Mouse (Mus musculus) heart, embryonic 12.5 days (tissue): Measurements from ENCODE around the gene Rbms3. TPM values are rescaled to one million over a fixed set of nuclear protein-coding genes. Genes with fewer than 3 reads are reported as not detected.

Experiments used
- ATAC-seq: fragments of 200-750 bp; cut with Nextera tagmentation; 2 replicates; pipeline ENCODE4 v1.8.0; 2017; ENCODE audit warnings: moderate TSS enrichment, moderate library complexity; ENCODE audit not compliant: insufficient number of reproducible peaks, low FRiP score
- H3K27ac ChIP-seq: fragments of 300-500 bp; sonication (generic); 2 replicates; pipeline ENCODE4 v1.5.1; 2016; ENCODE audit warnings: mild to moderate bottlenecking, moderate library complexity; ENCODE audit not compliant: poor library complexity, severe bottlenecking
- H3K27me3 ChIP-seq: fragments of 300-500 bp; sonication (generic); replicated peaks from 2 replicates; pipeline ENCODE4 v1.6.1; 2016; ENCODE audit warnings: mild to moderate bottlenecking, moderate library complexity
- H3K36me3 ChIP-seq: fragments of 300-500 bp; sonication (generic); 2 replicates; pipeline ENCODE4 v1.6.1; 2016; ENCODE audit warnings: mild to moderate bottlenecking, moderate library complexity
- H3K4me1 ChIP-seq: fragments of 300-500 bp; sonication (generic); replicated peaks from 2 replicates; pipeline ENCODE4 v1.6.1; 2016; ENCODE audit warnings: mild to moderate bottlenecking
- H3K4me2 ChIP-seq: fragments of 300-500 bp; sonication (generic); 2 replicates; pipeline ENCODE4 v1.6.1; 2016; ENCODE audit warnings: mild to moderate bottlenecking, moderate library complexity
- H3K4me3 ChIP-seq: fragments of 300-500 bp; sonication (generic); 2 replicates; pipeline ENCODE4 v1.5.1; 2016; ENCODE audit warnings: mild to moderate bottlenecking
- H3K9ac ChIP-seq: fragments of 300-500 bp; sonication (generic); 2 replicates; pipeline ENCODE4 v1.6.1; 2016; ENCODE audit warnings: mild to moderate bottlenecking, moderate library complexity
- H3K9me3 ChIP-seq: fragments of 300-500 bp; sonication (generic); replicated peaks from 2 replicates; pipeline ENCODE4 v1.6.1; 2016; ENCODE audit warnings: mild to moderate bottlenecking, moderate library complexity
- WGBS: fragments of 180-500 bp; shearing (Covaris S2); methylation state at CpG from one replicate; pipeline ENCODE4 v1.1.7; 2016; 5-methylcytosine and 5-hydroxymethylcytosine counted together
- polyA plus RNA-seq: library from polyadenylated mRNA; unstranded; fragments of >200 nt; fragmentation: Nextera tagmentation; extraction: Ambion mirVana; gene quantifications from 2 replicates; pipeline ENCODE4 v1.2.1, GENCODE M21; 2016

Rbms3 gene
- polyA plus RNA-seq, 1 experiment from 2014 or later = 42.2 TPM

DNA sequence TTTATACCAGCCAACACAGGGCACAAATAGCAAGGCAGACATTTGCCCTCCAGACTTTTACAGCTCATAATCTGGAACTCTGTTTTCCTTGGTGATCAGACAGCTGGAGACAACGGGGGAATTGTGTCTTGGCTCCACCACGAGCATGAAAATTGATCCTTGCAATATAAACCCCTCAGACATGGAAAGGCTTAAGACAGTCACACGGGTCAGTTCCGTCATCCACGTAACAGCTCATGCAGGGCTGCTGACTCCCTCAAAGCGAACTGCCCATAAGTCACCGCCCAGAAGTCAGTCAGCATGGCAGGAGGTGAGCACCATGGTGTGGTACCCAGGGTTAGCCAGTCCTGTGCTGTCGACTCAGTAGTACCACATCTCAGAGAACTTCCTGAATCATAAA is 794.8 kb downstream of the Rbms3 start:
- Histone ChIP-seq H3K9me3 (no peaks in the 10 kb centered on the region), H3K27ac (no peak overlapping the region), H3K4me1 (peaks cover 10% of the 10 kb centered on the region; the same call in 1 of the 2 replicates), H3K36me3 (no peaks in the 10 kb centered on the region), H3K27me3 (no peaks in the 10 kb centered on the region), H3K4me3 (no peak overlapping the region), H3K4me2 (no peak overlapping the region), H3K9ac (no peak overlapping the region)
- ATAC-seq = no peak
- 66% methylated on average over 8 of the region's 8 CpGs for WGBS

DNA sequence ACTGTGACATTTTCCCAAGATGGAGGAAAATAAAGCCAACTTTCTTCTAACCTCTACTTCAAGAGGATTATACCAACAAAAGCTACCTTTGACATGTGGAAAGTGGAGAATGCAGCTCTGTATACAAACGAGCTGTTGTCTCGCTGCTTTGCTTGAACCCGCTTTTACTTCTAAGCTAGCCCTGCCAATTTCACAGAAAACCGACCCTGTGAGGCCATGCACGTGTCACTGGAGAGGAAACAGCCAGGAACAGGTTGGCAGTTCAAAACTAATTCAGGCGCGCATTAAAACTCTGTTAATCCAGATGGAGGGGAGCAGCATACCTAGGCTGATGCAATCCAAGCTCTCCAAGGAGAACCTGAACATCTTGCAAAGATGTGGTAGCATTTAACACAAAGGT is 796.0 kb downstream of the Rbms3 start:
- Histone ChIP-seq H3K4me3 (no peak overlapping the region), H3K9ac (no peak overlapping the region), H3K36me3 (no peaks in the 10 kb centered on the region), H3K4me2 (no peak overlapping the region), H3K27me3 (no peaks in the 10 kb centered on the region), H3K27ac (no peak overlapping the region), H3K9me3 (no peaks in the 10 kb centered on the region), H3K4me1 (peaks cover 13% of the 10 kb centered on the region; the same call in 1 of the 2 replicates)
- no peak for ATAC-seq
- WGBS = 80% methylated on average over 7 of the region's 7 CpGs

DNA sequence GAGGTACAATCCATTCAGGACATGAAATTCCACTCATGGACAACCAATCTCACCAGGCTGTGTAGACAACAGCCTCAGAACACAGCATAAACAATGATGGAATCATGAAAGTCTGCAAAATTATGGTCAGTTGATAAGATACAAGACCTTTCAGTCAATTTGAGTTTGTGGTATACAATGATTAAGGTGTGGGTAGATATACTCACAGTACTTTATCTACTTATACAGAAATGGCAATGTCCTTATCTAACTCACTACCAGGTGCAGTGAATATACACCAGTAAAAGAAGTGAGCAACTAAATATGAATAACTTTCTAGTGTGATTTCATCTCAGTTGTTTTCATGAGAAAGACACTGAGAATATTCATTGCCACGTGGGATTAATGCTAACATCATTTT is 796.9 kb downstream of the Rbms3 start:
- Histone ChIP-seq H3K4me2 (no peak overlapping the region), H3K9me3 (no peaks in the 10 kb centered on the region)

GRCm38 (mm10) chr9:116831386-116831785 is 798.3 kb downstream of the Rbms3 start:
- Histone ChIP-seq H3K4me3 (no peak overlapping the region), H3K9ac (no peak overlapping the region), H3K27ac (no peak overlapping the region), H3K27me3 (no peaks in the 10 kb centered on the region), H3K36me3 (no peaks in the 10 kb centered on the region), H3K4me1 (peaks cover 13% of the 10 kb centered on the region; the same call in 1 of the 2 replicates), H3K9me3 (no peaks in the 10 kb centered on the region), H3K4me2 (no peak overlapping the region)
- peak; percentile 29; the same call in 1 of the 2 replicates for ATAC-seq
- WGBS = 51% methylated on average over 5 of the region's 5 CpGs

More for the DNA sequence above, 796.9 kb downstream of the Rbms3 start:
- WGBS = 64% methylated on average over 1 of the region's 1 CpGs
- ATAC-seq = no peak
- Histone ChIP-seq H3K4me1 (peaks cover 13% of the 10 kb centered on the region; the same call in 1 of the 2 replicates), H3K9ac (no peak overlapping the region), H3K27ac (no peak overlapping the region), H3K4me3 (no peak overlapping the region), H3K36me3 (no peaks in the 10 kb centered on the region), H3K27me3 (no peaks in the 10 kb centered on the region)

DNA sequence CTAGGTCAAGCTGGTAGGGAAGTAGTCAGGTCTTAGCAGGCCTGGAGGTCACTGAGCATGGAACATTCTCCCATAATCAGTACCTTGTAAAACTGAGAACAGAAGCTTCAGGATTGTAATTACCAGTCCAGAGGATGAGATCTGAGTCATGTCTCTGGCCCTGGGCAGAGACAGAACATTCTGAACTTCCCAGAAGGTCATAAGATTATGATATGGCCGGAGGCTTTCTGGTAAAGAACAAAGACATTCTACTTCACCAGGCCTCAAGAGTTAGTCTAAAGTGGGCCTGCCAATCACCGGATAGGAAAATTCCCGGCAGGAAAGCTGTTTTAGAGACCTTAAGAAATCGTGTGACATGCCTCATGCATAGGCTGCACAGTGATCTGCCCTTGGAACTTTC is 799.8 kb downstream of the Rbms3 start:
- Histone ChIP-seq H3K4me3 (no peak overlapping the region), H3K27me3 (no peaks in the 10 kb centered on the region), H3K9me3 (no peaks in the 10 kb centered on the region), H3K4me2 (no peak overlapping the region), H3K9ac (no peak overlapping the region), H3K36me3 (no peaks in the 10 kb centered on the region), H3K27ac (no peak overlapping the region), H3K4me1 (peaks cover 13% of the 10 kb centered on the region; the same call in 1 of the 2 replicates)
- no peak for ATAC-seq
- 53% methylated on average over 4 of the region's 4 CpGs for WGBS

DNA sequence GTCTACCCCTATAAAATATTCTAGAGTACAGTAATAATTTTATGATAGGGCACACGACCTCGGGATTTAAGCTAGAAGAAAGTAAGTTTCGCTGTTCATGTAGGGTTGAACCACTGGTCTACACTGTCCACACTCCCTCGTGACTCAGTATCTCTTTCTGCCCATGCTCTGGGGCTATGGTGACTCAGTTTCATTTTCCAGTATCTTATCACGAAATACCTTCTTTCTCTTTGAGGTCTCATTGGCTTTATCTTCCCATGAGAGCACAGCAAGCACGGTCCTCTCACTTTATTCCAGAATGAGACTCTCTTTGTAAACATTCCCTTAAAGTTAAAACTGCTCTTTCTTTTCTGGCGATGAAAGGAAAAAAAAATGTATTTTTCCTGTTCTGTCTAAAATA is 808.1 kb downstream of the Rbms3 start:
- WGBS = 75% methylated on average over 7 of the region's 7 CpGs
- no peak for ATAC-seq
- no peaks in the 10 kb centered on the region for H3K27me3 ChIP-seq
- no peak overlapping the region for H3K4me2 ChIP-seq
- no peak overlapping the region for H3K27ac ChIP-seq
- H3K9me3 ChIP-seq = no peaks in the 10 kb centered on the region
- no peak overlapping the region for H3K9ac ChIP-seq
- no peaks in the 10 kb centered on the region for H3K4me1 ChIP-seq
- H3K36me3 ChIP-seq = peaks cover 8% of the 10 kb centered on the region; the same call in 1 of the 2 replicates
- H3K4me3 ChIP-seq = no peak overlapping the region

GRCm38 (mm10) chr9:116817196-116817595 is 812.5 kb downstream of the Rbms3 start:
- H3K9ac ChIP-seq = no peak overlapping the region
- H3K4me2 ChIP-seq = no peak overlapping the region
- no peak overlapping the region for H3K4me3 ChIP-seq
- peaks cover 6% of the 10 kb centered on the region; the same call in 1 of the 2 replicates for H3K4me1 ChIP-seq
- H3K36me3 ChIP-seq = peaks cover 9% of the 10 kb centered on the region; the same call in 1 of the 2 replicates
- H3K9me3 ChIP-seq = no peaks in the 10 kb centered on the region
- no peak for ATAC-seq
- H3K27ac ChIP-seq = no peak overlapping the region
- H3K27me3 ChIP-seq = no peaks in the 10 kb centered on the region
- WGBS = 69% methylated on average over 1 of the region's 1 CpGs

DNA sequence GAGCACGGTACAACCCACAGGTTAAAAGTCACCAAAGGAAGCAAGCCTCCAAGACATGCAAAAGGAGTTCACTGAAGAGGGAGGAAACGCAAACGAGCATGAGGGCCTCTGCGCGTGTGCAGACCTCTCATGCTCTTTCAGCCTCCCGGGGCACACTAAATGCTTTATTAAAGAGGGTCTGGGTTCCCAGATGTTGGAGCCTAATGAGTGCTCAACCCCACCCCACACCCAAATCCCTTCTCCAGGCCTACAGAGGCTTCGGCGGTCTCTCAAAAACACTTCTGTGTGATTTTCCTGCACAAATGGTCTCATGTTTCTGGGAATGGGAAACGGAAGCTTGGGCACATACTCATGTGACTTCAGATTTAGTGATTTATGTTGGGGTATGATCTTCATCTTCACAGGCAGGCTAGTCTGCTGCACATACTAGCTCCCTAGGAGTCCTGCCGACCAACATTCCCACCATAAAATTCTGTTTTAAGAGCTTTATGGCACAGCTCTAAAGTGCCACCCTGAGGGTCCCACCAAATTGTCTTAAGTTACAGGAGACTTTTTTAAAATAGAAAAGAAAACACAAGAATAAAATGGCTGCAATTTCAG is 815.1 kb downstream of the Rbms3 start:
- Histone ChIP-seq H3K4me2 (no peak overlapping the region), H3K4me3 (no peak overlapping the region), H3K9ac (no peak overlapping the region), H3K27ac (no peak overlapping the region), H3K4me1 (peaks cover 6% of the 10 kb centered on the region; the same call in 1 of the 2 replicates), H3K27me3 (no peaks in the 10 kb centered on the region), H3K9me3 (no peaks in the 10 kb centered on the region), H3K36me3 (peaks cover 9% of the 10 kb centered on the region; the same call in 1 of the 2 replicates)
- 77% methylated on average over 10 of the region's 10 CpGs for WGBS
- no peak for ATAC-seq

DNA sequence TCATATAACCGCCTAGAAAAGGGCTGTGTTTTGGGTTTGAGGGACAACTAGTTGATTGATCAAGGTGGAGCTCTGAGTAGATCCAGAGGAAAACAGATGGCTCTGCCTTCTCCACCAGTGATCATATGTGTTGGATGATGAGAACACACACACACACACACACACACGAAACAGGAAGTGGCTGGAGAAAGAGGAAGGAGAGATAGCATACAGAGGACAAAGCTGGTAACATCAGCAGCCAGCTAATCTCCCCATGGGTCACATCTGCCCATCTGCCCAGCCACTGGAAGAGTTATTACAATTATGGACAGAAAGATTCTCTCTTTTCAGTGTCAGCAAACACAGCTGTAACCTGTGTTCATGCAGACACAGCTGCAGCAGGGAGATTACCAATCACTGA is 816.3 kb downstream of the Rbms3 start:
- no peak for ATAC-seq
- WGBS = 34% methylated on average over 2 of the region's 2 CpGs
- H3K4me3 ChIP-seq = no peak overlapping the region
- H3K4me2 ChIP-seq = no peak overlapping the region
- peaks cover 9% of the 10 kb centered on the region; the same call in 1 of the 2 replicates for H3K36me3 ChIP-seq
- H3K27ac ChIP-seq = no peak overlapping the region
- H3K27me3 ChIP-seq = no peaks in the 10 kb centered on the region
- H3K9ac ChIP-seq = no peak overlapping the region
- H3K9me3 ChIP-seq = no peaks in the 10 kb centered on the region
- peaks cover 7% of the 10 kb centered on the region for H3K4me1 ChIP-seq

- H3K27me3 ChIP-seq = no peaks in the 10 kb centered on the region
- no peak overlapping the region for H3K4me2 ChIP-seq
- WGBS = 87% methylated on average over 5 of the region's 5 CpGs
- H3K4me3 ChIP-seq = no peak overlapping the region
- ATAC-seq = no peak
- H3K27ac ChIP-seq = no peak overlapping the region
- H3K4me1 ChIP-seq = peaks cover 24% of the 10 kb centered on the region
- H3K9me3 ChIP-seq = no peaks in the 10 kb centered on the region
- no peak overlapping the region for H3K9ac ChIP-seq
- H3K36me3 ChIP-seq = no peaks in the 10 kb centered on the region
These were observed 820.5 kb downstream of the Rbms3 start for GRCm38 (mm10) chr9:116809260-116809659.

DNA sequence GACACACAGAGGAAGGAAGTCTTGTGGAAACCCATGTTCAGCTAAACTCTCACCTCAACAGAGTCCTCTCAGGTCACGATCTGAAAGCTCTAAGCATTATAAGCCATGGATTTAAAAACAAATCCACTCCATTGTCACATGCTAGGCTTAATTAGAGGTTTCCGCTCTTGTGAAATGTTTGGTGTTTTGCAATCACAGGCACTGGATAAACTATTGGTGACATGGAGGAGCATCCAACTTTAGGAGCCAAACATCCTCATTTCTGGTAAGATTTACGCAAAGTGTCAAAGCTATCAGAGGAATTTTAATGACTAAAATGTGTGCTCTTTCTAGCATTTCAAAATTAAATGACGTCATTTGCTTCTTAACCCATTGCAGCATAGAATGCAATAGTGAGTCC is 821.3 kb downstream of the Rbms3 start:
- WGBS = 75% methylated on average over 4 of the region's 4 CpGs
- H3K9ac ChIP-seq = no peak overlapping the region
- H3K36me3 ChIP-seq = no peaks in the 10 kb centered on the region
- no peak for ATAC-seq
- H3K4me3 ChIP-seq = no peak overlapping the region
- no peaks in the 10 kb centered on the region for H3K9me3 ChIP-seq
- no peak overlapping the region for H3K4me2 ChIP-seq
- peaks cover 21% of the 10 kb centered on the region for H3K4me1 ChIP-seq
- no peak overlapping the region for H3K27ac ChIP-seq
- H3K27me3 ChIP-seq = no peaks in the 10 kb centered on the region
